Mouse (Mus musculus) kidney, embryonic 14.5 days (tissue): ENCODE measurements at regions not wholly inside any gene's neighbourhood (a gene's known extent, or its start where the extent isn't known, plus 50 kb on each side); places are given as distances from the start of the nearest gene placed in this dataset.

Experiments
- ATAC-seq: fragments of 200-750 bp; cut with Nextera tagmentation; 2 replicates; pipeline ENCODE4 v1.8.0; 2017; ENCODE audit warnings: moderate number of reproducible peaks, mild to moderate bottlenecking, moderate TSS enrichment, moderate library complexity; ENCODE audit not compliant: low FRiP score, low TSS enrichment
- H3K27ac ChIP-seq: fragments of 300-500 bp; sonication (generic); 2 replicates; pipeline ENCODE4 v1.5.1; 2014; ENCODE audit warnings: low read depth, mild to moderate bottlenecking, low read length, moderate library complexity, mixed read lengths
- H3K27me3 ChIP-seq: fragments of 300-500 bp; sonication (generic); 2 replicates; pipeline ENCODE4 v1.6.1; 2014; ENCODE audit warnings: mild to moderate bottlenecking, low read length; ENCODE audit not compliant: control insufficient read depth, insufficient read depth
- H3K36me3 ChIP-seq: fragments of 300-500 bp; sonication (generic); 2 replicates; pipeline ENCODE4 v1.6.1; 2014; ENCODE audit warnings: low read length, mixed read lengths; ENCODE audit not compliant: control insufficient read depth, insufficient read depth
- H3K4me1 ChIP-seq: fragments of 300-500 bp; sonication (generic); 2 replicates; pipeline ENCODE4 v1.6.1; 2014; ENCODE audit warnings: low read length, mixed read lengths; ENCODE audit not compliant: control insufficient read depth, insufficient read depth
- H3K4me2 ChIP-seq: fragments of 300-500 bp; sonication (generic); replicated peaks from 2 replicates; pipeline ENCODE4 v1.6.1; 2014; ENCODE audit warnings: low read depth, mild to moderate bottlenecking, low read length
- H3K4me3 ChIP-seq: fragments of 300-500 bp; sonication (generic); 2 replicates; pipeline ENCODE4 v1.5.1; 2014; ENCODE audit warnings: mild to moderate bottlenecking, low read length
- H3K9ac ChIP-seq: fragments of 300-500 bp; sonication (generic); 2 replicates; pipeline ENCODE4 v1.6.1; 2014; ENCODE audit warnings: low read depth, mild to moderate bottlenecking, low read length, moderate library complexity
- H3K9me3 ChIP-seq: fragments of 300-500 bp; sonication (generic); 2 replicates; pipeline ENCODE4 v1.6.1; 2016; ENCODE audit warnings: low read length; ENCODE audit not compliant: control insufficient read depth
- WGBS: fragments of 180-500 bp; shearing (Covaris S2); extraction: QIAGEN DNeasy Blood & Tissue Kit; methylation state at CpG from one replicate; pipeline ENCODE4 v1.1.7; 2014; 5-methylcytosine and 5-hydroxymethylcytosine counted together

GRCm38 (mm10) chr1:44957125-44957524 is 354.2 kb upstream of the Col3a1 start:
- WGBS, result 70% methylated on average over 4 of the region's 4 CpGs
- no peaks in the 10 kb centered on the region for H3K36me3 ChIP-seq
- no peaks in the 10 kb centered on the region for H3K9me3 ChIP-seq
- H3K4me2 ChIP-seq, result no peak overlapping the region
- H3K27ac ChIP-seq, result no peak overlapping the region
- no peaks in the 10 kb centered on the region for H3K4me1 ChIP-seq
- H3K27me3 ChIP-seq, result no peaks in the 10 kb centered on the region
- no peak overlapping the region for H3K9ac ChIP-seq
- no peak overlapping the region for H3K4me3 ChIP-seq
- ATAC-seq, result no peak

- WGBS, result 45% methylated on average over 3 of the region's 3 CpGs
- ATAC-seq, result peak; percentile 69; the same call in 1 of the 2 replicates
- Histone ChIP-seq H3K4me1 (no peaks in the 10 kb centered on the region), H3K9ac (no peak overlapping the region), H3K36me3 (no peaks in the 10 kb centered on the region), H3K4me3 (no peak overlapping the region), H3K9me3 (no peaks in the 10 kb centered on the region), H3K4me2 (no peak overlapping the region), H3K27me3 (no peaks in the 10 kb centered on the region), H3K27ac (no peak overlapping the region; the same call in 1 of the 2 replicates)
Observed at GRCm38 (mm10) chr1:44987171-44987570, 324.2 kb upstream of the Col3a1 start.

- Histone ChIP-seq H3K27ac (no peak overlapping the region), H3K4me3 (no peak overlapping the region), H3K36me3 (no peaks in the 10 kb centered on the region), H3K4me1 (no peaks in the 10 kb centered on the region), H3K27me3 (no peaks in the 10 kb centered on the region), H3K9ac (no peak overlapping the region), H3K4me2 (no peak overlapping the region), H3K9me3 (peaks cover 2% of the 10 kb centered on the region; the same call in 1 of the 2 replicates)
- no peak for ATAC-seq
Observed at GRCm38 (mm10) chr1:45020516-45020915, 290.8 kb upstream of the Col3a1 start.

- H3K4me3 ChIP-seq, result no peak overlapping the region
- H3K27me3 ChIP-seq, result no peaks in the 10 kb centered on the region
- 36% methylated on average over 2 of the region's 2 CpGs for WGBS
- H3K4me2 ChIP-seq, result no peak overlapping the region
- H3K9me3 ChIP-seq, result peaks cover 2% of the 10 kb centered on the region; the same call in 1 of the 2 replicates
- H3K27ac ChIP-seq, result no peak overlapping the region
- no peaks in the 10 kb centered on the region for H3K36me3 ChIP-seq
- H3K9ac ChIP-seq, result no peak overlapping the region
- no peak for ATAC-seq
- no peaks in the 10 kb centered on the region for H3K4me1 ChIP-seq
Observed at GRCm38 (mm10) chr1:45021234-45021633, 290.1 kb upstream of the Col3a1 start.

- H3K9me3 ChIP-seq, result peaks cover 2% of the 10 kb centered on the region; the same call in 1 of the 2 replicates
- H3K9ac ChIP-seq, result no peak overlapping the region
- 57% methylated on average over 1 of the region's 1 CpGs for WGBS
- H3K27ac ChIP-seq, result 0 out of 2 replicates have a peak overlapping the region, but pooled peaks have one; percentile 11
- H3K4me3 ChIP-seq, result no peak overlapping the region
- ATAC-seq, result no peak
- H3K4me1 ChIP-seq, result no peaks in the 10 kb centered on the region
- no peaks in the 10 kb centered on the region for H3K27me3 ChIP-seq
- no peaks in the 10 kb centered on the region for H3K36me3 ChIP-seq
- no peak overlapping the region for H3K4me2 ChIP-seq
Observed at GRCm38 (mm10) chr1:45022146-45022841, 289.0 kb upstream of the Col3a1 start.

- ATAC-seq, result no peak
- WGBS, result 78% methylated on average over 3 of the region's 3 CpGs
- Histone ChIP-seq H3K36me3 (no peaks in the 10 kb centered on the region), H3K27me3 (no peaks in the 10 kb centered on the region), H3K4me2 (no peak overlapping the region), H3K27ac (no peak overlapping the region), H3K4me1 (no peaks in the 10 kb centered on the region), H3K4me3 (no peak overlapping the region), H3K9me3 (peaks cover 2% of the 10 kb centered on the region; the same call in 1 of the 2 replicates), H3K9ac (no peak overlapping the region)
Observed at GRCm38 (mm10) chr1:45023336-45023735, 288.0 kb upstream of the Col3a1 start.

- Histone ChIP-seq H3K27me3 (no peaks in the 10 kb centered on the region), H3K4me3 (no peak overlapping the region), H3K36me3 (no peaks in the 10 kb centered on the region), H3K9ac (no peak overlapping the region), H3K9me3 (no peaks in the 10 kb centered on the region), H3K4me1 (no peaks in the 10 kb centered on the region), H3K27ac (no peak overlapping the region), H3K4me2 (no peak overlapping the region)
- WGBS, result 45% methylated on average over 4 of the region's 4 CpGs
- no peak; the same call in 1 of the 2 replicates for ATAC-seq
Observed at GRCm38 (mm10) chr1:45031436-45032027, 279.8 kb upstream of the Col3a1 start.

GRCm38 (mm10) chr1:45033343-45033742 is 278.0 kb upstream of the Col3a1 start:
- H3K27me3 ChIP-seq, result no peaks in the 10 kb centered on the region
- no peaks in the 10 kb centered on the region for H3K4me1 ChIP-seq
- no peaks in the 10 kb centered on the region for H3K9me3 ChIP-seq
- no peaks in the 10 kb centered on the region for H3K36me3 ChIP-seq
- WGBS, result 91% methylated on average over 7 of the region's 7 CpGs
- no peak overlapping the region for H3K4me2 ChIP-seq
- no peak overlapping the region for H3K9ac ChIP-seq
- no peak overlapping the region for H3K4me3 ChIP-seq
- no peak overlapping the region for H3K27ac ChIP-seq
- ATAC-seq, result no peak

- Histone ChIP-seq H3K36me3 (no peaks in the 10 kb centered on the region), H3K27me3 (no peaks in the 10 kb centered on the region), H3K9me3 (no peaks in the 10 kb centered on the region), H3K9ac (no peak overlapping the region), H3K4me3 (no peak overlapping the region), H3K4me1 (no peaks in the 10 kb centered on the region), H3K27ac (no peak overlapping the region), H3K4me2 (no peak overlapping the region)
- ATAC-seq, result no peak
- 91% methylated on average over 1 of the region's 1 CpGs for WGBS
Observed at GRCm38 (mm10) chr1:45041328-45041727, 270.0 kb upstream of the Col3a1 start.
